Mouse (Mus musculus) heart, embryonic 16.5 days (tissue): ENCODE data around the gene Kalrn. TPM values are rescaled to one million over a fixed set of nuclear protein-coding genes. Genes with fewer than 3 reads are reported as not detected.
"Not testable (repeated sequence)": the region's sequence is repeated elsewhere in the genome, so short reads cannot be mapped to it uniquely, and the experiment has no call there.

Experiments used
- ATAC-seq: fragments of 200-750 bp; cut with Nextera tagmentation; replicated peaks from 2 replicates; pipeline ENCODE4 v1.8.0; 2017; ENCODE audit warnings: moderate number of reproducible peaks; ENCODE audit not compliant: insufficient read depth, low FRiP score; ENCODE audit errors: extremely low read depth
- H3K27ac ChIP-seq: fragments of 300-500 bp; sonication (generic); 2 replicates; pipeline ENCODE4 v1.5.1; 2014; ENCODE audit warnings: mild to moderate bottlenecking, low read length, control low read depth, moderate library complexity
- H3K27me3 ChIP-seq: fragments of 300-500 bp; sonication (generic); 2 replicates; pipeline ENCODE4 v1.6.1; 2014; ENCODE audit warnings: low read length, mixed read lengths; ENCODE audit not compliant: control insufficient read depth, insufficient read depth
- H3K36me3 ChIP-seq: fragments of 300-500 bp; sonication (generic); 2 replicates; pipeline ENCODE4 v1.6.1; 2014; ENCODE audit not compliant: control insufficient read depth, insufficient read depth
- H3K4me1 ChIP-seq: fragments of 300-500 bp; sonication (generic); 2 replicates; pipeline ENCODE4 v1.6.1; 2014; ENCODE audit warnings: low read length, mixed read lengths; ENCODE audit not compliant: control insufficient read depth, insufficient read depth
- H3K4me2 ChIP-seq: fragments of 300-500 bp; sonication (generic); 2 replicates; pipeline ENCODE4 v1.6.1; 2014; ENCODE audit warnings: low read depth, mild to moderate bottlenecking, control low read depth, low read length
- H3K4me3 ChIP-seq: fragments of 300-500 bp; sonication (generic); 2 replicates; pipeline ENCODE4 v1.5.1; 2014; ENCODE audit warnings: mild to moderate bottlenecking, control low read depth, low read length
- H3K9ac ChIP-seq: fragments of 300-500 bp; sonication (generic); 2 replicates; pipeline ENCODE4 v1.6.1; 2014; ENCODE audit warnings: low read length, control low read depth
- H3K9me3 ChIP-seq: fragments of 300-500 bp; sonication (generic); replicated peaks from 2 replicates; pipeline ENCODE4 v1.6.1; 2016; ENCODE audit warnings: low read length; ENCODE audit not compliant: control insufficient read depth
- WGBS: fragments of 180-500 bp; shearing (Covaris S2); extraction: QIAGEN DNeasy Blood & Tissue Kit; methylation state at CpG from one replicate; pipeline ENCODE4 v1.1.7; 2014; 5-methylcytosine and 5-hydroxymethylcytosine counted together
- polyA plus RNA-seq: library from polyadenylated mRNA; unstranded; fragments of >200 nt; fragmentation: Nextera tagmentation; extraction: Ambion mirVana; gene quantifications from 2 replicates; pipeline ENCODE4 v1.2.1, GENCODE M21; 2015

The Kalrn gene
- polyA plus RNA-seq, 1 experiment from 2014 or later, result 30.2 TPM

DNA sequence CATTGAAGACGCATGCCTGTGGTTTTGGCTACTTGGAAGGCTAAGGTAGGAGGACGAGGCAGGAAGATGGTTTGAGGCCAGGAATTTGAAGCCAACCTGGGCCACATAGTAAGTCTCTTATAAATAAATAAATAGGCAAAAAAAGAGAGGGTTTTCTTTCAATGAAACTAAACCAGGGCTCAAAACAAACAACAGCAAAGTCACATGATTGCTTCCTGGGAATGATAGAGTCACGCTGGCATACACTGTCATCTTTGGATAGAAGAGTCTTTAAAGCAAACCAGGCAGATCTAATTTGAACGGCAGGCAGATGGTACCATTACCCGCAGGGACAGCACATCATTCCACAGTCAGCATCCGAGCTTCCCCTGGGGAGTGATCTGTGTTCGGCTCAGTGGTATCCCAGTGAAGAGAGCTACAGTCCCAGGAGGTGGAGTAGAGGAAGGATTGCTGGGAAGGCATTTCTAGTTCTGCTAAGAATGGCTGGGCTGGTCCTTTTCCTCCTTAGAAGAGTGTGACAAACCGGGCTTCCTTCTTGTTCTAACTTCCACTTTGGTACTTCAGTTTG is 483.7 kb downstream of the Kalrn start:
- ATAC-seq, result no peak
- no peaks in the 10 kb centered on the region for H3K27me3 ChIP-seq
- no peak overlapping the region for H3K27ac ChIP-seq
- H3K4me1 ChIP-seq, result peaks cover 24% of the 10 kb centered on the region
- no peak overlapping the region for H3K9ac ChIP-seq
- no peak overlapping the region for H3K4me2 ChIP-seq
- H3K36me3 ChIP-seq, result no peaks in the 10 kb centered on the region; the same call in 1 of the 2 replicates
- no peak overlapping the region for H3K4me3 ChIP-seq
- H3K9me3 ChIP-seq, result no peaks in the 10 kb centered on the region
- 59% methylated on average over 8 of the region's 8 CpGs for WGBS

DNA sequence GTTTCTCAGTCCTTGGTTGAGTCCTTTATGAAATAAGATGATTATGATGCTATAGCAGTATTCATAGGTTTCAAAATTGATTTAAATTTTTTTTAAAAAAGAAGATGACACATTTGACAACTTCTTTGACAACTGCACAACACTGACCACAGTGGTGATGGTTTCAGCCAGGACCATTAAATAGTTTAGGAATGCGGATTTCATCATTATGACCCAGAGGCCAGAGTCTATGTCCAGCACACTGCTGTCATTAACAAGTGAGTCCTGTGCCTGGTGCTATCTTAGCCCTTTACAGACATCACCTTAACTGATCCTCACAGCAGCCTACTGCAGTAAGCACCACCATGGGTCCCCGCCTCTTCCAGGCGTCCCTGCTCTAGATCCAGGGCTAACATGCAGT is 484.3 kb downstream of the Kalrn start:
- ATAC-seq, result no peak
- peaks cover 26% of the 10 kb centered on the region for H3K4me1 ChIP-seq
- no peaks in the 10 kb centered on the region; the same call in 1 of the 2 replicates for H3K36me3 ChIP-seq
- H3K27me3 ChIP-seq, result no peaks in the 10 kb centered on the region
- no peak overlapping the region for H3K27ac ChIP-seq
- WGBS, result 84% methylated on average over 3 of the region's 3 CpGs
- H3K4me2 ChIP-seq, result no peak overlapping the region
- H3K4me3 ChIP-seq, result no peak overlapping the region
- no peak overlapping the region for H3K9ac ChIP-seq
- H3K9me3 ChIP-seq, result no peaks in the 10 kb centered on the region

DNA sequence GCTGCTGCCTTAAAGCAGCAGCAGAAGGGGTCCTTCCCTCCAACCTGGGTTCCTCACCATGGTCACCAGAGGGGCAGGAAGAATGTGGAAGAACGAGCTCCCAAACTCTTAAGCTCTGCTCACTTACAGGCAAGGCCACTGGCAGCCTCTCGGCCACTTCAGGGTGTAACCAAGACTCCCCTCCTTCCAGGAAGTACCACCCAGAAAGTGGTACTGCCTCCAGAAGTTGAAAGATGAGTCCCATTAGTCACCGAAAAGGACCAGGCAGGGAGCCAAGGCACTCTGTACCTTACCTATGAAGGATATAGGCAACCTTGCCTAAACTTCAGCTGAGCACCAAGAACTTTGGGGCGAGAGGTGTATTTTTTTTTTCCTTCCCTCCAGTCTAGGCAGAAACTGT is 485.0 kb downstream of the Kalrn start:
- Histone ChIP-seq H3K9me3 (no peaks in the 10 kb centered on the region), H3K27me3 (no peaks in the 10 kb centered on the region), H3K36me3 (no peaks in the 10 kb centered on the region; the same call in 1 of the 2 replicates), H3K4me3 (no peak overlapping the region), H3K4me2 (no peak overlapping the region), H3K4me1 (peaks cover 27% of the 10 kb centered on the region), H3K27ac (no peak overlapping the region), H3K9ac (no peak overlapping the region)
- 44% methylated on average over 4 of the region's 4 CpGs for WGBS
- no peak for ATAC-seq

DNA sequence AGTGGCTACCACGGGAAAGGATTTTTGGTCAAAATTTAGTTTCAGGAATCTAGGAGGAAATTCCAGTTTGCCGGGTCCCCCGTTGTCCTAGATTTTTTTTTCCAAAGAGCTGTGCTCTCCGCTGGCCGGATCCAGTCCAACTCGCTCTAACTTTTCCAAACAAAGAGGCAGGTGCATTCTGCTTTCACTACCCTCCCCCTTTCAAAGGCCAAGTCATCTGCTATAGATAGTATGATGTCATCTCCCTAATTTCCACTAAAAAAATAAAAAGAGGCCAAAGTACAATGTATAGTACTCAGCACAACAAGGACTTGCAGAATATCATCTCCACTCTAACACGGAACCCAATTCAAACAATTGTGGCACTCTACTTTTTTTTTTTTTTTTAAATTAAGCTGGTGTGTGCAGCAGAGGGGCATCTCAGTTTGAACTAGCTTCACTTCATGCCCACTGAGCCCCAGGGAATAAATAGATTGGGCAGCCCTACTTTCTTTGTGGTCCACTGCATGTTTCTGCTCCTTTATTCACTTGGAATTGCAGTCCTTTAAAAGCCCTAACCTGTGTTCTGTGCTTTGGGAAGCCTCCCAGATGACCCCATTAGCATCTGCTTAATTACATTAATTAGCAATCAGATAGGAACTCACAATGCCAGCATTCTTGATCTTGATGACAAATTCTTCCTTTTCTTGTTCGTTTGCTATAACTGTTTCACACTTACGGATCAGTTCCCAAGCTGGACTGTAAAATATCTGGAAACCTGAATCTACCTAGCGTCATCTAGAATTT is 489.0 kb downstream of the Kalrn start:
- H3K4me1 ChIP-seq, result peaks cover 59% of the 10 kb centered on the region
- WGBS, result 83% methylated on average over 10 of the region's 10 CpGs
- no peak overlapping the region for H3K4me2 ChIP-seq
- H3K27ac ChIP-seq, result no peak overlapping the region
- no peak overlapping the region for H3K9ac ChIP-seq
- H3K36me3 ChIP-seq, result no peaks in the 10 kb centered on the region
- no peak for ATAC-seq
- H3K4me3 ChIP-seq, result no peak overlapping the region
- no peaks in the 10 kb centered on the region for H3K9me3 ChIP-seq
- no peaks in the 10 kb centered on the region for H3K27me3 ChIP-seq

DNA sequence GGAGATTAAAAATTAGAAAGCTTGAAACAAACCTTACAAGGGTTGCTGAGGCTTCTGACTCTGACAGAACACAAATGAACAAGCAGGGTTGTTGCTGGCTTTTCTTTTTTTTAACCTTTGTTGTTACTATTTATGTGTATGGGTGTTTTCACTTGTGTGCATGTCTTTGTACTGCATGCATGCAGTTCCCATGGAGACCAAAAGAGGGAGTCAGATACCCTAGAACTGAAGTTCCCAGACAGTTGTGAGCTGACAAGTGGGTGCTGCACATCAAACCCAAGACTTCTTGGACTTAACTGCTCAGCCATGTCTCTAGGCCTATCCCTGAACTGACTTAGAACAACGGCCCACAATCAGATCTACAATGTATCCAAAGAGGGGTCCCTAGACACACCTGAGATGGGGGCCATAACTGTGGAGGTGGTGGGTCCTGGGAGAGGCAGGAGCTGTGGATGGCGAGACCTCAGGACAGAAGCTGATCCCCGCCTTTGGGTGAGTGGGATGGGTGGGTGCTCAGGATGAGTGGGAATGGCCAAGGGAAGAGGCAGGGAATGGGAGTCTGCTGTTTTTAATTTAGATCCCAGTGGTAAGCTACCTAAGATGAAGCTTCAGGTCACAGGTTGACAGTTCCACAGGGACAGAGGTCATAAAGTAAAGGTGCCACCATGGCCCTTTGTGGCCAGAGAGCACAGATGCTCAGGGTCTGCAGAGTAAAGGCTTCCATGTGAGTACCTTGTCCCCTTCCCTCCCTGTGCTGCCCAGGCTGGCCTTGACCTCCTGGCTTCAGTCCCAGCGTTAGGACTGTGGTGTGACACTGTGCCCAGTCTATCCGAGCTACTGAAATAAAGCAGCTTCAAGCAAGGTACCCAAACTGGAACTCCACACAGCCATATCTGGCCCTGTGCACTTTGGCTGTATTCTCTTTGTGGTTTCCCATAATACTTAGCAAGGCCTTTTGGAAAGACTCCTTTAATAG is 490.6 kb downstream of the Kalrn start:
- Histone ChIP-seq H3K9ac (peak overlapping the region; percentile 27; the same call in 1 of the 2 replicates), H3K36me3 (no peaks in the 10 kb centered on the region), H3K4me1 (peaks cover 68% of the 10 kb centered on the region), H3K4me2 (peak overlapping the region; percentile 23), H3K27me3 (no peaks in the 10 kb centered on the region), H3K27ac (peak overlapping the region; percentile 95), H3K9me3 (no peaks in the 10 kb centered on the region), H3K4me3 (no peak overlapping the region)
- ATAC-seq, result no peak
- WGBS, result 72% methylated on average over 5 of the region's 5 CpGs

- Histone ChIP-seq H3K36me3 (no peaks in the 10 kb centered on the region), H3K9me3 (no peaks in the 10 kb centered on the region), H3K4me2 (peak overlapping the region; percentile 37), H3K9ac (peak overlapping the region; percentile 30; the same call in 1 of the 2 replicates), H3K27ac (peak overlapping the region; percentile 95), H3K27me3 (no peaks in the 10 kb centered on the region), H3K4me3 (no peak overlapping the region), H3K4me1 (peaks cover 75% of the 10 kb centered on the region)
- peak; percentile 92 for ATAC-seq
- WGBS, result 26% methylated on average over 19 of the region's 19 CpGs
These were observed 491.5 kb downstream of the Kalrn start for GRCm38 (mm10) chr16:34081683-34082438.

- not testable (repeated sequence) for H3K36me3 ChIP-seq, H3K27me3 ChIP-seq, H3K9me3 ChIP-seq, ATAC-seq, H3K4me3 ChIP-seq
- H3K4me1 ChIP-seq, result peaks cover 78% of the 10 kb centered on the region
- peak overlapping the region; percentile 95 for H3K27ac ChIP-seq
- peak overlapping the region; percentile 37 for H3K4me2 ChIP-seq
- 0 out of 2 replicates have a peak overlapping the region, but pooled peaks have one; percentile 30 for H3K9ac ChIP-seq
These were observed 492.0 kb downstream of the Kalrn start for GRCm38 (mm10) chr16:34081314-34081682.

DNA sequence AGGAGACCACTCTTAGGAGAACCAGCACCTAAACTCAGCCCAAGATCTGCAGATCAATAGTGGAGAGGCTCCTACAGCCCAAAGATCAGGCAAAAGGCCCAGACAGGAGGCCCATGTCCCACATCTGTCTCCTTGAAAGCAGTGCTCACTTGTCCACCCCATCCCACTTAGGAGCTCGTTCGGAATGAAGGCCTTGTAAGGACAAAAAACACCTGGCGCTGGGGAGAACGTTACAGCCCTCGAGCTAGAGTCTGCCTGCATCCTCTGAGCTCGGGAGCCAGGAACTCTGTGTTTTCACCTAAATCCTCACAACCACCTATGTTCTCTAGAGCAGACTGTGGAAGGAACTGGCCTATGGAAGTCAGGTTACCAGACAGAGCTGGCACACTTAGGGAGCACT is 492.5 kb downstream of the Kalrn start:
- 31% methylated on average over 6 of the region's 6 CpGs for WGBS
- Histone ChIP-seq H3K27ac (peak overlapping the region; percentile 95), H3K4me3 (no peak overlapping the region), H3K4me1 (peaks cover 80% of the 10 kb centered on the region), H3K9me3 (no peaks in the 10 kb centered on the region), H3K36me3 (no peaks in the 10 kb centered on the region), H3K9ac (peak overlapping the region; percentile 21; the same call in 1 of the 2 replicates), H3K4me2 (no peak overlapping the region), H3K27me3 (no peaks in the 10 kb centered on the region)
- ATAC-seq, result no peak
